Comparison of ENCODE assay signal across 8 mouse cellular contexts in genomic region chr11:3452167-3452639, GRCm38 (mm10). TPM values are rescaled to one million over a fixed set of nuclear protein-coding genes. Genes with fewer than 3 reads are reported as not detected.
DNase-seq lines count a peak whose midpoint lies in the region; ATAC-seq and TF ChIP-seq lines count a peak whose summit lies in the region.

Rnf185 (minus strand) TSS chr11:3452363.

- ATAC-seq in embryonic facial prominence, embryonic 15.5 days (ENCODE audit: insufficient number of reproducible peaks, low FRiP score, low TSS enrichment, low read depth), result peak; percentile 97
- peak; percentile 96 for ATAC-seq in limb, embryonic 14.5 days (ENCODE audit: low FRiP score, low read depth)
- peak; percentile 98 for ATAC-seq in midbrain, postnatal 0 days (ENCODE audit: low FRiP score)

- H3K4me1 ChIP-seq in bone marrow, adult 2 months (ENCODE audit: control insufficient read depth, insufficient read depth, low read length), result no peaks in the 10 kb centered on the region; the same call in 1 of the 2 replicates
- peaks cover 19% of the 10 kb centered on the region for H3K4me1 ChIP-seq in embryonic facial prominence, embryonic 15.5 days
- H3K4me1 ChIP-seq in limb, embryonic 14.5 days (ENCODE audit: control insufficient read depth, insufficient read depth, low read length), result peaks cover 17% of the 10 kb centered on the region
- H3K4me1 ChIP-seq in midbrain, postnatal 0 days (ENCODE audit: insufficient read depth, low read length), result peaks cover 11% of the 10 kb centered on the region

- peak within 1 kb of the TSS; percentile 84 for H3K27ac ChIP-seq in bone marrow, adult 2 months (ENCODE audit: control insufficient read depth, insufficient read depth, low read depth, low read length, poor library complexity)
- H3K27ac ChIP-seq in embryonic facial prominence, embryonic 15.5 days (replicated peaks), result peak within 1 kb of the TSS; percentile 96
- H3K27ac ChIP-seq in limb, embryonic 14.5 days (replicated peaks; ENCODE audit: low read depth, low read length), result peak within 1 kb of the TSS; percentile 84
- peak within 1 kb of the TSS; percentile 84 for H3K27ac ChIP-seq in midbrain, postnatal 0 days (ENCODE audit: low read depth, low read length)

- no peak for TF ChIP-seq CTCF in bone marrow, adult 2 months (IDR thresholded peaks at IDR 0.05; ENCODE audit: control insufficient read depth, insufficient read depth, low read length)
- no peak for TF ChIP-seq CTCF in midbrain, postnatal 0 days (IDR thresholded peaks at IDR 0.05)

- no peaks in the 10 kb centered on the region for H3K27me3 ChIP-seq in embryonic facial prominence, embryonic 15.5 days
- no peaks in the 10 kb centered on the region for H3K27me3 ChIP-seq in limb, embryonic 14.5 days (ENCODE audit: control insufficient read depth, insufficient read depth, low read length)
- no peaks in the 10 kb centered on the region for H3K27me3 ChIP-seq in midbrain, postnatal 0 days (ENCODE audit: insufficient read depth, low read length)

- peak within 1 kb of the TSS; percentile 82 for H3K9ac ChIP-seq in embryonic facial prominence, embryonic 15.5 days
- peak within 1 kb of the TSS; percentile 82 for H3K9ac ChIP-seq in limb, embryonic 14.5 days (ENCODE audit: low read depth, low read length, severe bottlenecking)
- H3K9ac ChIP-seq in midbrain, postnatal 0 days (replicated peaks; ENCODE audit: low read length, poor library complexity, severe bottlenecking), result peak within 1 kb of the TSS; percentile 74

- H3K4me2 ChIP-seq in embryonic facial prominence, embryonic 15.5 days (replicated peaks), result peak within 1 kb of the TSS; percentile 85
- peak within 1 kb of the TSS; percentile 89 for H3K4me2 ChIP-seq in limb, embryonic 14.5 days (replicated peaks; ENCODE audit: low read depth, low read length, severe bottlenecking)
- peak within 1 kb of the TSS; percentile 79 for H3K4me2 ChIP-seq in midbrain, postnatal 0 days (ENCODE audit: low read depth, low read length, poor library complexity, severe bottlenecking)

- H3K9me3 ChIP-seq in embryonic facial prominence, embryonic 15.5 days (replicated peaks), result no peaks in the 10 kb centered on the region
- no peaks in the 10 kb centered on the region for H3K9me3 ChIP-seq in limb, embryonic 14.5 days (ENCODE audit: control insufficient read depth, low read length)
- no peaks in the 10 kb centered on the region for H3K9me3 ChIP-seq in midbrain, postnatal 0 days (ENCODE audit: low read length)

- H3K36me3 ChIP-seq in embryonic facial prominence, embryonic 15.5 days, result peaks cover 10% of the 10 kb centered on the region; the same call in 1 of the 2 replicates
- peaks cover 7% of the 10 kb centered on the region; the same call in 1 of the 2 replicates for H3K36me3 ChIP-seq in limb, embryonic 14.5 days (ENCODE audit: control insufficient read depth, insufficient read depth, low read length)
- H3K36me3 ChIP-seq in midbrain, postnatal 0 days (ENCODE audit: insufficient read depth, low read length), result no peaks in the 10 kb centered on the region

- peak; percentile 66; the same call in 1 of the 2 replicates for TF ChIP-seq POLR2A in bone marrow, adult 2 months (IDR thresholded peaks at IDR 0.05; ENCODE audit: borderline replicate concordance, control insufficient read depth, low read depth, low read length)
- no peak for TF ChIP-seq POLR2A in limb, embryonic 14.5 days (IDR thresholded peaks at IDR 0.05; ENCODE audit: borderline replicate concordance, extremely low read depth, insufficient read depth, insufficient read length)

- WGBS in bone marrow, adult 2 months, result under 1% methylated on average over 45 of the region's 45 CpGs
- WGBS in embryonic facial prominence, embryonic 15.5 days, result under 1% methylated on average over 45 of the region's 45 CpGs
- WGBS in limb, embryonic 14.5 days, result 5% methylated on average over 42 of the region's 45 CpGs
- under 1% methylated on average over 45 of the region's 45 CpGs for WGBS in midbrain, postnatal 0 days

- DNase-seq in 416B (ENCODE audit: low read depth), result peak; percentile 97
- DNase-seq in heart, adult 8-10 months (ENCODE audit: low spot score), result peak; percentile 96
- peak; percentile 96 for DNase-seq in kidney, adult 9 months
- DNase-seq in limb, embryonic 14.5 days (ENCODE audit: low spot score), result peak; percentile 99
- peak; percentile 98 for DNase-seq in midbrain, postnatal 0 days (ENCODE audit: low spot score)
- peak; percentile 80 to 85 for DNase-seq in spleen, postnatal 14 days (ENCODE audit: low spot score in 2 of 2)

- H3K4me3 ChIP-seq in bone marrow, adult 2 months (replicated peaks; ENCODE audit: control insufficient read depth, low read depth, low read length), result peak within 1 kb of the TSS; percentile 99
- peak within 1 kb of the TSS; percentile 96 for H3K4me3 ChIP-seq in embryonic facial prominence, embryonic 15.5 days (replicated peaks)
- H3K4me3 ChIP-seq in limb, embryonic 14.5 days (replicated peaks; ENCODE audit: low read length), result peak within 1 kb of the TSS; percentile 88
- H3K4me3 ChIP-seq in midbrain, postnatal 0 days (ENCODE audit: low read depth, low read length), result peak within 1 kb of the TSS; percentile 86

RNA-seq across cellular contexts. Expression of gene Rnf185, which starts in this region (rescaled TPM):
- 5.9 and 9.2 TPM in 2 replicates for polyA plus RNA-seq in bone marrow, adult 2 months (2011; ENCODE audit: insufficient read depth, insufficient read length, low replicate concordance, missing spikeins)
- polyA plus RNA-seq in embryonic facial prominence, embryonic 15.5 days (2015; fragmentation: Nextera tagmentation; extraction: Ambion mirVana), result 35.6 and 37.6 TPM in 2 replicates
- total RNA-seq in heart, adult 8-10 months (2022), result 10 to 100 TPM; 18.9 to 23.0 (median 20.4) TPM
- 33.4 and 37.7 TPM in 2 replicates for polyA plus RNA-seq in limb, embryonic 14.5 days (2012; rRNA removed)
- polyA plus RNA-seq in limb, embryonic 14.5 days (2014; fragmentation: Nextera tagmentation; extraction: Ambion mirVana), result 41.6 and 45.4 TPM in 2 replicates
- 43.6 and 46.8 TPM in 2 replicates for total RNA-seq in midbrain, postnatal 0 days (2014; rRNA removed)
- polyA plus RNA-seq in midbrain, postnatal 0 days (2015; fragmentation: Nextera tagmentation; extraction: Ambion mirVana), result 36.9 and 39.6 TPM in 2 replicates

Comparison
In these comparisons a context has a peak if more than half of its experiments do, and no peak if none do; other contexts are left out.
1. Peak in every context shown above with its lines: DNase-seq, ATAC-seq, H3K4me3 ChIP-seq and H3K27ac ChIP-seq.